Mouse (Mus musculus): ENCODE measurements around the gene Txnrd1.

DNA sequence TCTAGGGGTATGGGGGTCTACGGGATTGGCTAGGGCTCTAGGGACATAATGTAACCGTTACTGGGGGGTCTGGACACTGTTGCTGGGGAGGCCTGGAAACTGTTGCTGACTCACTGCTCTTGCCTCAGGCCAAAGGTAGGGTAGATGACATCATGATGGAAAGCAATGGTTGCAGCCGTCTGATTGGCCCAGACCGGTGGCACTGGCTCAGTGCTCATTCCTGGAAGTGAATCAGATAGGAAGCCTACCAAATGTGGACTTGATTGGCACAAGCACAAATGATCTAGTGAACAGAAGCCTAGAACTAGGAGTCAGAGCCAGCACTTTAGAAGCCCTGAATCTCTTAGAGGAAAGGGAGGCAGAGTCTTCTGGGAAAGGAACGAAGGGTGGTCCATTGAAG lies 43.2 kb upstream of the Txnrd1 start:
- TF ChIP-seq POLR2A (IDR thresholded peaks at IDR 0.05; ENCODE audit: control insufficient read depth, extremely low read depth, insufficient read depth, low read length, poor library complexity) (no peak), CTCF (IDR thresholded peaks at IDR 0.05; ENCODE audit: borderline replicate concordance, control insufficient read depth, extremely low read depth, insufficient read depth, low read length, poor library complexity) (no peak)

Measured in thymus, adult 2 months (tissue).